Mouse (Mus musculus): Measurements from ENCODE around the gene Jmjd6. TPM values are rescaled to one million over a fixed set of nuclear protein-coding genes. Genes with fewer than 3 reads are reported as not detected.
"Not testable (repeated sequence)": the region's sequence is repeated elsewhere in the genome, so short reads cannot be mapped to it uniquely, and the experiment has no call there.

Gene Jmjd6
- total RNA-seq, 2 experiments from 2014 or later = 29.5 to 34.9 TPM

DNA sequence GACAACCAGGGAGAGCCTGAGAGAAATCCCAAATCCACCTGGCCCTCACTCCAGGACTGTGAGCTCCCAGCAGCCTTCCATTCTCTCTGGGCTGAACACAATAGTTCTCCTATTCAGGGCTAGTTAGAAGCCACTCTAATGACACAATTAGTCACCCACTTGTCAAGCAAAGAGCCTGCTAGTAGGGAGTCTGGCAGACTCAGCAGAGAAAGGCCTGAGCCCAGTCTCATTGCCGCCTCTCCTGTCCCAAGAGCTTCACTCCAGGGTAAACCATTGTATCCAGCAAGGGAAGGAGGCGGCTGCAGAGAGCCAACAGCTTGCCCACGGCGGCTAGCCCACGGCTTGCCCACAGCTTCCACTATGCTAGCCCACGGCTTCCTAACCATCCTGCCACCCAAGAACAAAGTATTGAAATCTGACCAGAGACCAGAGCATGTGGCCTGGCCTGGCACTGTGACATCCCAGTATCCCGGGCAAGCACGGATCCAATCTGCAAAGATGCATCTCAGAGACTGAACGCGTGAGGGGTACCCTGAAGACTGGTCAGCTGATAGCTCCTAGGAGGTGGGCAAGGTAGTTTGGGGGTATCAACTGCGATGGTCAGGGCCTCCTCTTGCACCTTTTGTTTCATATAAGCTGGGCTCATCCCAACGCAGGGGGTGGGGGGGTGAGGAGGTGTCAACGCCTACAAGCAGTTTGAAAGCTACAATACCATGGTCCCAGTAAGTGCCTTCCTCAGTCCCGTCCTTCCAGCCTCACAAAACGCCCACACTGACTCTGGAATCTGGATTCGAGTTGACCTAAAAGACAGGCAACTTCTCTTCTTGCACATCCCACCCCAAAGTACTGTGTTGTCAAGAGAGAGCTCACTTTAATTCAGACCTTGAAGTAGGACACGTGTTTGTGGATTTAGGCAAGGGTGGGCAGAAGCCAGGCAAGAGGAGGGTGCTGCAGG is 16.4 kb downstream of the Jmjd6 start:
- intact Hi-C loops (cut with DNase I) = no loop called here
- DNase-seq = no peak

DNA sequence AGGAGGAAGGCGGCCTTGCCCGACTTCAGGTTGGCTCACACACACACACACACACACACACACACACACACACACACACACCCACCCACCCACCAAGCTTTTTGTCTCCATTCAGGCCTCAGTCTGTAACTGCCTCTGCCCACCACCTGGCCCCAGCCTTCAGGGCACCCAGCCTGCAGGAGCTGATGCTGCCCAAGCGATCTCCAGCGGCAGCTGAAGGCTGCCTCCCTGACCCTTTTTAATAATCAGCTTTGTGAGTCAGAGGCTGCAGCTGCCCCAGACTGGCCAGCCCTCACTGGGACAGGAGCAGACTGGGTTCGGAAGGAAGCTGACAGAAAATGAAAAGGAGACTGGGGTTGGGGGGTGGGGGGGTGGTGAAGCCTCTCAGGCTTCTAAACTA is 18.0 kb downstream of the Jmjd6 start:
- DNase-seq = no peak

DNA sequence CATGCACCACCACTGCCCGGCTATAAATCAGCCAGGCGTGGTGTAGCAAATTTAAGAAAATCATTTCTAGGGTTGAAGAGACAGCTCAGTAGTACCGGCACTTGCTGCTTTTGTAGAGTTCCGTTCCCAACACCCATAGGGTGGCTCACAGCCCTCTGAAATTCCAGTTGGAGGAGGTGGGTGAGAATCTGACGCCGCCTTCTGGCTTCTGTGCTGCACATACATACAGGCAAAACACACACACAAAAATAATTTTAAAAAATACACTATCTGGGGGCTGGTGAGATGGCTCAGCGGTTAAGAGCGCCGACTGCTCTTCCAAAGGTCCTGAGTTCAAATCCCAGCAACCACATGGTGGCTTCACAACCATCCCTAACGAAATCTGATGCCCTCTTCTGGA is 19.4 kb downstream of the Jmjd6 start:
- intact Hi-C loops (cut with DNase I); DNase-seq: not testable (repeated sequence)

More for the DNA sequence above, 18.0 kb downstream of the Jmjd6 start:
- intact Hi-C loops (cut with DNase I) = no loop called here

- no peak for DNase-seq
Observed at GRCm38 (mm10) chr11:116823255-116823654, 20.0 kb downstream of the Jmjd6 start.

GRCm38 (mm10) chr11:116822626-116823025 is 20.6 kb downstream of the Jmjd6 start:
- intact Hi-C loops (cut with DNase I) = no loop called here
- DNase-seq = no peak

More at GRCm38 (mm10) chr11:116823255-116823654, 20.0 kb downstream of the Jmjd6 start:
- intact Hi-C loops (cut with DNase I) = no loop called here

DNA sequence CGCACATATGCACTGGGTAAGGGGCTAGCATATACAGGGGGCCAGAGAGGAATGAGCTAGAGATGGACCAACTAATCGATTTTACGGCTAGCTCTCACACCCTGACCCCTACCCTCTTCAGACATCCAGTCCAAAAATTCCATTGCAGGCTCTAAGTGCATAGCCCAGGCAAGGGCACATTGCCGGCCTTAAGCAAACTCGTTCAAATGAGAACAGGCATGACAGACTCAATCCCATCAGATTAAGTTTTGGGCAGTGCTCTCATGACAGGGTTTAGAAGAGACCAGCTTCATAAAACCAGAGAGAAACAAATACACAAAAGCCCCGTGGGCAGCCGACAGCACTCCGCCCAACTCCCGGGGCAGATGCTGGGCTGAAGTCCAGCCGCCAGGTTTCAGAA is 21.0 kb downstream of the Jmjd6 start:
- intact Hi-C loops (cut with DNase I) = no loop called here
- DNase-seq = no peak

DNA sequence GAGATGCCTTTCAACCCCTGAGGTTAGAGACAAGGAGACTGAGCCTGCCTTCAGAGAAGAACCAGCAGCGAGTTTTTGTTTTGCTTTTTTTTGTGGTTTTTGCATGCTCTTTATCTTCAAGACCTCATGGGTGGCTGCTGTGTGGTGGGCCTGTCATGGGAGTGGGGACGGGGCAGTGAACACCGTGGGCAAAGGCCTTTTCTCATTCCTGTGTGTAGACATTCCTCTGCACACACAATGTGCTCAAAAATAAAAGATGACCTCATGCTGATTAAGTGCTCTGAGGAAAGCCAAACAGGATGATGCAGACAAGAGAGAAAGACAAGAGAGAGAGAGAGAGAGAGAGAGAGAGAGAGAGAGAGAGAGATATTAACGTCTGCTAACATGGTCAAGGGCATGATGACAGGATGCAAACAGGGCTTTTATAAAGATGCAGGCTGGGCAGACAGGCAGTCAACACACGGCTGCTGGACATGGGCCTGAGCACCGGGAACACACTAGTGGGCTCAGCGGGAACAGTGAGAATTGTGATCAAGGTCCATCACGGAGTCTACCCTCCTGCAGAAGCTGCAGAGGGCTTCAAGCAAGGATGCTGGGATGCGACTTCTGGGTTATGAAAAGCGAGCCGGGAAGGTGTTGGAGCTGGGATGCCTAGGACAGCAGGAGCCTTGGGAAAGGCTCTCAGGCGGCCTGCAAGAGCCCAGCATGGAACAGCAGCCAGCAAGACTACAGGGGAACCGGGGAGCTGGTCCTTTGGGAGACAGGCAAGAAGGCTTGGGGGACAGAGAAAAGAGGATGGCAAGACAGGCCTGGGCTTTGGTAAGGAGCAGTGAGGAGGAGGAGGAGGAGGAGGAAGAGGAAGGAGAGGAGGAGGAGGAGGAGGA is 21.9 kb downstream of the Jmjd6 start:
- DNase-seq = no peak

DNA sequence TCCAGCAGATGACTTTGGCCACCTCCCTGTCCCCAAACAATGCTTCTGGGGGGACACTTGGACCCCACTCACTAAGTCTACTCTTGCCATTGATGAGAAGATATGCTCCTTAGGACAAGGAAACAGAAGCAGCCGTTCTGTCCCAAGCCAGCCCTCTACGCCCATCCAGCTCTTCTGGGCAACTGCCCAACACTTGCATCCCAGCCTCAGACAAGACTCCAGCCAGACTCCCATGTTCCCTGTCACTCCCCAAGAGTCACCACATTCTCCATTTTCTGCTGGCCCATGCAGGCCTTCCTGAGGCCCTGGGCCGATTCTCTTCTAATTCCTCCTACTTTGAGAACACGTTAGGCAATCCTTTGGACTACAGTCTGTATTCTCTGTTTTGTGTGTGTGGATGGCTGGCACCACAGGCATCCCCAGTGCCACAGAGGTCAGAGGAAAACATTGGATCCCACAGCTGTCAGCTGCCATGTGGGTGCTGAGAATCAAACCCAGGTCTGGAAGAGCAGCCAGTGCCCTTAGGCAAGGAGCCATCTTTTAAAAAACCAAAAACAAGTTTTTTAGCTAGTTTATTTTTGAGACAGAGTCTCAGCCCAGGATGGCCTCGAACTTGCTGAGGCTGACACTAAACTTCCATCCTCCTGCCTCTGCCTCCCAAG is 23.2 kb downstream of the Jmjd6 start:
- intact Hi-C loops (cut with DNase I) = no loop called here

More for the DNA sequence above, 21.9 kb downstream of the Jmjd6 start:
- intact Hi-C loops (cut with DNase I) = no loop called here

DNA sequence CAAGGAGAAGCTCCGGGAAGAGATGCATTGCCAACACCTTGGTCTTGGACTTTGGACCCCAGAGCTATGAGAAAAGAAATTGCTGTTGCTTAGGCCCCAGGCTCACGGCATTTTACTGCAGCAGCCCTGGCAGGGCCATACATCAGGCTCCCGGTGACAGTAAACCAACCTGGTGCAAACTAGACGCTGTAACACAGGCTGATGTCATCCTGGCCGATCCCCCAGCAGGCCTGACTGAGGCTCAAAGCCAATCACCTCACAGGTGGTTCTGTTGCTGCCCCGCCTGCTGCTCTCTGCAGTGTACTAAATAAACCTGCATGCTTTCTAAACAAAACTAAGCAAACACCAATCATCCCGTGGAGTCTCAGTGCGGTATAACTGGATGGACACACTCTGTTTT is 24.5 kb downstream of the Jmjd6 start:
- no peak for DNase-seq
- intact Hi-C loops (cut with DNase I) = no loop called here

More for the DNA sequence above, 23.2 kb downstream of the Jmjd6 start:
- no peak for DNase-seq

GRCm38 (mm10) chr11:116817567-116817966 is 25.7 kb downstream of the Jmjd6 start:
- intact Hi-C loops (cut with DNase I) = no loop called here
- DNase-seq = no peak

DNA sequence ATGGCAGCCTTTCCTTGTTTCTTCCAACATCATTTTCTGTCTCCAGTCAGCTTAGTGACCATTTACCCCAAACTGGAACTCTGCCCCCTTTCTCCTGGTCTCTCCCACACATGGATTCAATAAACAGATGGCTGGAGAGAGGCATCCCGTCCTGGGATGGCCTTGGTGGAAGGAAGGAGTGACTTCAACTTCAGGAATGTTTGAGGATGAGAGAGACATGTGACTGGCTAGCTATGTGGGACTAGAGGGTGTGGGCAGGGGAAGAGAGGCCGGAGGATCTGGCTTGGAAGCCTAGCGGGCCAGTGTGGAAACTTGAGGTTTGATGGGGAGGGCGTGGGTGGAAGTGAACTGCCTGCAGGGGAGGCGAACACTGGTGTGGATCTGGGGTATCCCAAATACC is 26.5 kb downstream of the Jmjd6 start:
- no peak for DNase-seq
- intact Hi-C loops (cut with DNase I) = no loop called here

- intact Hi-C loops (cut with DNase I) = loop anchor here (5.0 kb wide), 1 partner anchor 37 kb away; the partner anchor contains the start of genes Mfsd11 and Srsf2
Observed at GRCm38 (mm10) chr11:116814884-116815415, 28.3 kb downstream of the Jmjd6 start.

GRCm38 (mm10) chr11:116814076-116814883 is 29.0 kb downstream of the Jmjd6 start:
- peak; percentile 71 to 79 for DNase-seq
- intact Hi-C loops (cut with DNase I) = loop anchor here (5.0 kb wide), 1 partner anchor 38 kb away; the partner anchor contains the start of genes Mfsd11 and Srsf2

More at GRCm38 (mm10) chr11:116814884-116815415, 28.3 kb downstream of the Jmjd6 start:
- no peak for DNase-seq

DNA sequence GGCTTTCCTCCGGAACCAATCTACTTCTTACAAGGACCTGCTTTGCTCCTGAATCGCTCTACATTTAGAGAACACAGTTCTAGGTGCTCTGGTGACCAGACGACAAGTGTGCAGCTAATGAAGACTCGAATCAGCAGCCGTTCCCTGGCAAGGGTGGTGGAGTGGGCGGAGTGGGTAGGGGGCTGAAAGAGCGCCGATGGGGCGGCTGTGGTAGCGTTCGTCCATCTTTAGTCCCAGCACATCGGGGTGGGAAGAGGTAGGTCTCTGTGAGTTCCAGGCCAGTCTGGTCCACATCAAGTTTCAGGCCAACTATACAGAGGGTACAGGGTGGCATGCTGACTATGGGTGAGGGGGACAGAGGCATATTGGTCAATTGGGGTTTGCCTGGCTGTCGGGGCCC is 29.6 kb downstream of the Jmjd6 start:
- intact Hi-C loops (cut with DNase I) = loop anchor here (5.0 kb wide), 1 partner anchor 39 kb away; the partner anchor contains the start of genes Mfsd11 and Srsf2
- no peak for DNase-seq

- DNase-seq = peak in 1 of 2 experiments; percentile 31
- intact Hi-C loops (cut with DNase I) = loop anchor here (5.0 kb wide), 1 partner anchor 39 kb away; the partner anchor contains the start of genes Mfsd11 and Srsf2
Observed at GRCm38 (mm10) chr11:116812793-116813529, 30.3 kb downstream of the Jmjd6 start.

DNA sequence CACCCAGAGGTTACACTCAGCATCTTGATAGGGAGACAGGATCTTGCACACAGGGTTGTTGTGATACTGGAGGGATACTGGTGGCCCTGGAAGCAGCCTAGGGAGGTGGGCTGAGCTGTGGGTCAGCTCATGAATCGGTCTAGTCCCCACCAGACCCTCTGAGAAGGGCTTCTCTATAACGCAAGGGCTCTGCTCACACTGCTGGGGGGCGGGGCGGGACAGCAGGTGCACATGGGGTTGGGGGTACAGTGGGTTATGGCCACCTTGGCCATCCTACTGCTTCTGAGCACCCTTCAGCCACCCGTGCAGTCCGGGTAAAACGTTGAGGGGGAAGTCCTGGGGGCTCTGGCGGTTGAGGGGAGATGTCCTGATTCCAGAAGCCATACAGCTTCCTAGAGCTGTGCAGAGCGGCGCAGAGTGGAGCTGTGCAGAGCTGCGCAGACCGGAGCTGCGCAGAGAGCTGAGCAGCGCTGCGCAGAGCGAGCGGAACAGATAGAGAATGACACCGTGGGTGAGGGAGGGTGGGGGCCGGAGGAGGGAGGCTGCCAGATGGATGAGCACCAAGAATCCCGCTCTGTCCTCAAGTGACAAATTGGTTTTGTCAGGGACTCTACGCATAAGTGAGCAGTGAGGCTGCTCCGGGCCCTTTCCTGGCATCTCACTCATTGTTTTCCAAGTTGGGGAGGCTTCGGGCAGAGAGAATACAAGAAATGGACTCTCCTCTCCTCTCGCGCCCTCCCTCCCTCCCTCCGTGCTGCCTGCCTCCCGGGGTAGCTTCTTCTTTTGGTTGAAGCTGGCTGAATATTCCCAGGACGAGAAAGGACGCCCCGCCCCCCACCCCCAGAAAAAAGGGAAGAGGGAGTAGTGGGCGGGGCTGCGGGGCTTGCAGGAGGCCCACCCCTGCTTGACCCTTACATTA is 32.0 kb downstream of the Jmjd6 start:
- intact Hi-C loops (cut with DNase I) = loop anchor here (5.0 kb wide), 1 partner anchor 41 kb away; the partner anchor contains the start of genes Mfsd11 and Srsf2
- peak in 1 of 2 experiments; percentile 37 for DNase-seq

- intact Hi-C loops (cut with DNase I) = loop anchor here (5.0 kb wide), 1 partner anchor 42 kb away; the partner anchor contains the start of genes Mfsd11 and Srsf2
Observed at GRCm38 (mm10) chr11:116810528-116810927, 32.7 kb downstream of the Jmjd6 start.

More at GRCm38 (mm10) chr11:116810528-116810927, 32.7 kb downstream of the Jmjd6 start:
- DNase-seq = no peak

Data from heart, postnatal 36 days (tissue).